Mouse (Mus musculus) lung, postnatal 0 days (tissue): ENCODE results near the gene Kcnh8. TPM values are rescaled to one million over a fixed set of nuclear protein-coding genes. Genes with fewer than 3 reads are reported as not detected.

ENCODE experiments used
- ATAC-seq: fragments of 200-750 bp; cut with Nextera tagmentation; 2 replicates; pipeline ENCODE4 v1.8.0; 2017; ENCODE audit warnings: moderate library complexity
- DNase-seq: peaks from one replicate; pipeline ENCODE4 v3.0.0-alpha.2; 2016; ENCODE audit warnings: low spot score
- H3K27ac ChIP-seq: fragments of 300-500 bp; sonication (generic); 2 replicates; pipeline ENCODE4 v1.5.1; 2014; ENCODE audit warnings: antibody characterized with exemption, mild to moderate bottlenecking, low read length, mixed read lengths
- H3K27me3 ChIP-seq: fragments of 300-500 bp; sonication (generic); replicated peaks from 2 replicates; pipeline ENCODE4 v1.6.1; 2014; ENCODE audit warnings: low read length, mixed read lengths; ENCODE audit not compliant: insufficient read depth
- H3K36me3 ChIP-seq: fragments of 300-500 bp; sonication (generic); 2 replicates; pipeline ENCODE4 v1.6.1; 2014; ENCODE audit warnings: low read length, mixed read lengths; ENCODE audit not compliant: insufficient read depth
- H3K4me1 ChIP-seq: fragments of 300-500 bp; sonication (generic); 2 replicates; pipeline ENCODE4 v1.6.1; 2014; ENCODE audit warnings: antibody characterized with exemption, low read depth, low read length, mixed read lengths; ENCODE audit not compliant: insufficient read depth
- H3K4me2 ChIP-seq: fragments of 300-500 bp; sonication (generic); replicated peaks from 2 replicates; pipeline ENCODE4 v1.6.1; 2014; ENCODE audit warnings: low read depth, mild to moderate bottlenecking, low read length, moderate library complexity, mixed read lengths
- H3K4me3 ChIP-seq: fragments of 300-500 bp; sonication (generic); 2 replicates; pipeline ENCODE4 v1.5.1; 2014; ENCODE audit warnings: low read depth, low read length
- H3K9ac ChIP-seq: fragments of 300-500 bp; sonication (generic); replicated peaks from 2 replicates; pipeline ENCODE4 v1.6.1; 2014; ENCODE audit warnings: low read depth, mild to moderate bottlenecking
- H3K9me3 ChIP-seq: fragments of 300-500 bp; sonication (generic); 2 replicates; pipeline ENCODE4 v1.6.1; 2016; ENCODE audit warnings: low read length, mixed read lengths
- CTCF ChIP-seq: IDR thresholded peaks from 2 replicates; pipeline ENCODE4 v1.5.1; 2016; ENCODE audit warnings: antibody characterized with exemption, mild to moderate bottlenecking
- EP300 ChIP-seq: IDR thresholded peaks from 2 replicates; pipeline ENCODE4 v1.6.1; 2016; ENCODE audit warnings: antibody characterized with exemption, mild to moderate bottlenecking, control low read depth
- WGBS: fragments of 180-500 bp; shearing (Covaris S2); extraction: QIAGEN DNeasy Blood & Tissue Kit; methylation state at CpG from one replicate; pipeline ENCODE4 v1.1.7; 2014; 5-methylcytosine and 5-hydroxymethylcytosine counted together
- polyA plus RNA-seq: library from polyadenylated mRNA; unstranded; fragments of >200 nt; fragmentation: Nextera tagmentation; extraction: Ambion mirVana; gene quantifications from 2 replicates; pipeline ENCODE4 v1.2.1, GENCODE M21; 2015

Kcnh8 gene
- polyA plus RNA-seq, 1 experiment from 2014 or later, result 0.02 TPM

GRCm38 (mm10) chr17:52649186-52649585 is 46.7 kb downstream of the Kcnh8 start:
- H3K36me3 ChIP-seq, result no peaks in the 10 kb centered on the region
- no peak overlapping the region for H3K4me2 ChIP-seq
- H3K9me3 ChIP-seq, result peaks cover 3% of the 10 kb centered on the region; the same call in 1 of the 2 replicates
- H3K9ac ChIP-seq, result no peak overlapping the region
- H3K4me3 ChIP-seq, result no peak overlapping the region
- no peaks in the 10 kb centered on the region for H3K27me3 ChIP-seq
- DNase-seq, result no peak
- no peaks in the 10 kb centered on the region for H3K4me1 ChIP-seq
- no peak for TF ChIP-seq EP300
- peak; percentile 31 for TF ChIP-seq CTCF
- no peak for ATAC-seq
- no peak overlapping the region for H3K27ac ChIP-seq

- DNase-seq (no peak), ATAC-seq (no peak)
- Histone ChIP-seq H3K9ac (no peak overlapping the region), H3K27me3 (no peaks in the 10 kb centered on the region), H3K36me3 (no peaks in the 10 kb centered on the region), H3K4me2 (no peak overlapping the region), H3K4me3 (no peak overlapping the region), H3K27ac (no peak overlapping the region), H3K9me3 (no peaks in the 10 kb centered on the region), H3K4me1 (no peaks in the 10 kb centered on the region)
- no peak for TF ChIP-seq EP300
Observed at GRCm38 (mm10) chr17:52691988-52692387, 89.5 kb downstream of the Kcnh8 start.

- H3K4me2 ChIP-seq, result no peak overlapping the region
- no peaks in the 10 kb centered on the region for H3K9me3 ChIP-seq
- H3K27ac ChIP-seq, result no peak overlapping the region
- 61% methylated on average over 3 of the region's 3 CpGs for WGBS
- H3K36me3 ChIP-seq, result no peaks in the 10 kb centered on the region
- no peak overlapping the region for H3K4me3 ChIP-seq
- TF ChIP-seq CTCF, result no peak
- no peak for TF ChIP-seq EP300
- no peak for ATAC-seq
- no peak for DNase-seq
- no peaks in the 10 kb centered on the region for H3K27me3 ChIP-seq
- H3K9ac ChIP-seq, result no peak overlapping the region
- H3K4me1 ChIP-seq, result no peaks in the 10 kb centered on the region
Observed at GRCm38 (mm10) chr17:52701944-52702343, 99.4 kb downstream of the Kcnh8 start.

GRCm38 (mm10) chr17:52712319-52712718 is 109.8 kb downstream of the Kcnh8 start:
- Histone ChIP-seq H3K4me2 (no peak overlapping the region), H3K36me3 (no peaks in the 10 kb centered on the region), H3K4me3 (no peak overlapping the region), H3K4me1 (no peaks in the 10 kb centered on the region), H3K9me3 (no peaks in the 10 kb centered on the region), H3K27ac (no peak overlapping the region), H3K9ac (no peak overlapping the region), H3K27me3 (no peaks in the 10 kb centered on the region)
- TF ChIP-seq CTCF (no peak), EP300 (no peak)
- WGBS, result 21% methylated on average over 1 of the region's 1 CpGs
- no peak for ATAC-seq
- no peak for DNase-seq

GRCm38 (mm10) chr17:52722214-52722613 is 119.7 kb downstream of the Kcnh8 start:
- TF ChIP-seq CTCF (no peak), EP300 (no peak)

GRCm38 (mm10) chr17:52728806-52729205 is 126.3 kb downstream of the Kcnh8 start:
- DNase-seq (no peak), ATAC-seq (no peak)
- 66% methylated on average over 2 of the region's 2 CpGs for WGBS
- no peak overlapping the region for H3K4me3 ChIP-seq
- H3K27me3 ChIP-seq, result no peaks in the 10 kb centered on the region
- no peak overlapping the region for H3K9ac ChIP-seq
- TF ChIP-seq EP300, result no peak
- no peak for TF ChIP-seq CTCF
- no peaks in the 10 kb centered on the region for H3K4me1 ChIP-seq
- H3K36me3 ChIP-seq, result no peaks in the 10 kb centered on the region
- no peak overlapping the region for H3K27ac ChIP-seq
- no peaks in the 10 kb centered on the region for H3K9me3 ChIP-seq
- H3K4me2 ChIP-seq, result no peak overlapping the region

More at GRCm38 (mm10) chr17:52722214-52722613, 119.7 kb downstream of the Kcnh8 start:
- WGBS, result 68% methylated on average over 3 of the region's 3 CpGs
- ATAC-seq (no peak), DNase-seq (no peak)
- H3K27ac ChIP-seq, result no peak overlapping the region
- no peaks in the 10 kb centered on the region for H3K36me3 ChIP-seq
- H3K9me3 ChIP-seq, result no peaks in the 10 kb centered on the region
- H3K4me1 ChIP-seq, result no peaks in the 10 kb centered on the region
- no peak overlapping the region for H3K9ac ChIP-seq
- no peaks in the 10 kb centered on the region for H3K27me3 ChIP-seq
- no peak overlapping the region for H3K4me3 ChIP-seq
- no peak overlapping the region for H3K4me2 ChIP-seq

GRCm38 (mm10) chr17:52738436-52738835 is 135.9 kb downstream of the Kcnh8 start:
- Histone ChIP-seq H3K36me3 (no peaks in the 10 kb centered on the region), H3K9me3 (no peaks in the 10 kb centered on the region), H3K4me3 (no peak overlapping the region), H3K4me2 (no peak overlapping the region), H3K27me3 (no peaks in the 10 kb centered on the region), H3K27ac (no peak overlapping the region), H3K9ac (no peak overlapping the region), H3K4me1 (no peaks in the 10 kb centered on the region)
- ATAC-seq (no peak), DNase-seq (no peak)
- TF ChIP-seq EP300, result no peak
